Mouse (Mus musculus) neural tube, embryonic 13.5 days (tissue): ENCODE measurements around the gene Arfgap3. TPM values are rescaled to one million over a fixed set of nuclear protein-coding genes. Genes with fewer than 3 reads are reported as not detected.
"Not testable (repeated sequence)": the region's sequence is repeated elsewhere in the genome, so short reads cannot be mapped to it uniquely, and the experiment has no call there.

Experiments used
- ATAC-seq: fragments of 200-750 bp; cut with Nextera tagmentation; 2 replicates; pipeline ENCODE4 v1.8.0; 2017; ENCODE audit warnings: low read depth, mild to moderate bottlenecking, moderate TSS enrichment, moderate library complexity
- H3K27ac ChIP-seq: fragments of 300-500 bp; sonication (generic); replicated peaks from 2 replicates; pipeline ENCODE4 v1.5.1; 2015; ENCODE audit warnings: moderate library complexity, mild to moderate bottlenecking, inconsistent platforms
- H3K27me3 ChIP-seq: fragments of 300-500 bp; sonication (generic); 2 replicates; pipeline ENCODE4 v1.6.1; 2015; ENCODE audit warnings: mild to moderate bottlenecking, inconsistent platforms
- H3K36me3 ChIP-seq: fragments of 300-500 bp; sonication (generic); 2 replicates; pipeline ENCODE4 v1.6.1; 2015; ENCODE audit warnings: mild to moderate bottlenecking, inconsistent platforms
- H3K4me1 ChIP-seq: fragments of 300-500 bp; sonication (generic); replicated peaks from 2 replicates; pipeline ENCODE4 v1.6.1; 2015; ENCODE audit warnings: inconsistent platforms
- H3K4me2 ChIP-seq: fragments of 300-500 bp; sonication (generic); 2 replicates; pipeline ENCODE4 v1.6.1; 2015; ENCODE audit warnings: inconsistent platforms, mild to moderate bottlenecking, moderate library complexity
- H3K4me3 ChIP-seq: fragments of 300-500 bp; sonication (generic); 2 replicates; pipeline ENCODE4 v1.5.1; 2015; ENCODE audit warnings: mild to moderate bottlenecking, inconsistent platforms
- H3K9ac ChIP-seq: fragments of 300-500 bp; sonication (generic); 2 replicates; pipeline ENCODE4 v1.6.1; 2015; ENCODE audit warnings: moderate library complexity, mild to moderate bottlenecking, inconsistent platforms
- H3K9me3 ChIP-seq: fragments of 300-500 bp; sonication (generic); 2 replicates; pipeline ENCODE4 v1.6.1; 2016; ENCODE audit warnings: inconsistent platforms
- WGBS: fragments of 180-500 bp; shearing (Covaris S2); methylation state at CpG from one replicate; pipeline ENCODE4 v1.1.7; 2015; 5-methylcytosine and 5-hydroxymethylcytosine counted together
- polyA plus RNA-seq: library from polyadenylated mRNA; unstranded; fragments of >200 nt; fragmentation: Nextera tagmentation; extraction: Ambion mirVana; gene quantifications from 2 replicates; pipeline ENCODE4 v1.2.1, GENCODE M21; 2015

Gene Arfgap3
- polyA plus RNA-seq, 1 experiment from 2014 or later = 39.6 TPM

GRCm38 (mm10) chr15:83344157-83344556, 5.9 kb downstream of the Arfgap3 start:
- Histone ChIP-seq H3K9ac (no peak overlapping the region), H3K4me1 (peaks cover 21% of the 10 kb centered on the region), H3K4me2 (no peak overlapping the region), H3K4me3 (no peak overlapping the region), H3K27me3 (no peaks in the 10 kb centered on the region), H3K9me3 (no peaks in the 10 kb centered on the region), H3K36me3 (peaks cover 30% of the 10 kb centered on the region), H3K27ac (no peak overlapping the region)
- no peak for ATAC-seq
- WGBS = 35% methylated on average over 7 of the region's 7 CpGs

DNA sequence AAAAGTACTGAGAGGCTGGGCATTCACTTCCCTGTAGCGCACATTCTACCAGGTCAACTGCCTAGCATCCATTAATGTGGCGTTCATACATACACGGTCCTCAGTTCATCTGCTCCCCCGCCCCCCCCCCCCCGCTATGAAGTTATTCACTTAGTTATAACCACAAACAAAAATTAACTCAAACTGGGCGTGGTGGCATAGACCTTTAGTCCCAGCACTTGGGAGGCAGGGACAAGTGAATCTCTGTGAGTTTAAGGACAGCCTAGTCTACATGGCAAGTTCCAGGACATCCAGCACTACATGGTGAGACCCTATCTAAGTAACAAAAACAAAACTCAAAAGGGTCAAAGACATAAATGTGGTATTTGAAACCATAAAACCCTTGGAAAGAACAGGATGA, 11.1 kb downstream of the Arfgap3 start:
- peaks cover 59% of the 10 kb centered on the region for H3K36me3 ChIP-seq
- 0 out of 2 replicates have a peak, but pooled peaks cover 6% of the 10 kb centered on the region for H3K4me1 ChIP-seq
- H3K27ac ChIP-seq = no peak overlapping the region
- no peak for ATAC-seq
- WGBS = 83% methylated on average over 6 of the region's 6 CpGs
- no peak overlapping the region for H3K4me2 ChIP-seq
- H3K9ac ChIP-seq = no peak overlapping the region
- no peaks in the 10 kb centered on the region for H3K9me3 ChIP-seq
- H3K4me3 ChIP-seq = no peak overlapping the region
- H3K27me3 ChIP-seq = no peaks in the 10 kb centered on the region

DNA sequence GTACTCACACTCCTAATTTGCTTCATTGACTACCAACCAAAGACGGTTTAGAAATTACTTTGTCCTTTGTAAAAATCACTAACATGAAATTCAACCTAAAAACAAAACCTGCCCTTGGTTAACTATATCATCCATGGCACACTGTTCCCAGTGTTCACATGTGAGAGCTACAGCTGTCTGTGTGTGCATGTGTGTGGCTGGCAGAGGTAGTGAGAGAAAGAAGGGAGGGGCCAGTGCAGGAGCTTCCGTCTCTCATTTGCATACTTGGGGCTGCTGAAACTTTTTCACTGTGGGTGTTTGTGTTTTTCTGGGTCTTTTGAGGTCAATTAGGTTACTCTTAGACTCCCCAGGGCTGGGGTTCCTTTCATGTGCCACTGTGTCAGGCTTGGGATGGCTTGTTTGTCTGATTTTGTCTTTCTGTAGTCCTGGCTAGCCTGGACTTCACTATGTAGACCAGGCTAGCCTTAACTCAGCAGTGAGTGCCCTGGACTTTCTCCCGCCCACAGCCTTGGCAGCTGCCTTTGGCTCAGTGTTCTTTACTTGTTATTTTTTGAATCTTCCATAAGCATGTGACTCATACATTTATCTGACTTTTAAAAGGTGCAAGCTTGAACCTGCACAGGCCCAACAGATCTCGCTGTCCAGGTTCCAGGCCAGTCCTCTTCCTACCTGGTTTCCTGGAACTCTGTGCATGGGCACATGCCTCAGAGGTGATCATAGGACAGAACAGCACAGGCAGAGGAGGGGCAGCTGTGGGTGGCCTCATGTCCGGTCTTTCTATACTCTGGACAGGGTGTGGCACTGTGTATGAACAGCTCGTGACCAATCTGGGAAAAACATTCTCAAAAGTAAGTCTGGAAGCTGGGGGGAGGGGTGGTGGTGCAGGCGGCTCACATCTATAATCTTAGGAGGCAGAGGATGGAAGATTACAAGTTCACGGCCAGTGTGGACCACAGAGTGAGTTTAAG, 11.9 kb downstream of the Arfgap3 start:
- H3K27me3 ChIP-seq = no peaks in the 10 kb centered on the region
- H3K9me3 ChIP-seq = no peaks in the 10 kb centered on the region
- peaks cover 66% of the 10 kb centered on the region for H3K36me3 ChIP-seq
- no peak overlapping the region for H3K27ac ChIP-seq
- H3K4me3 ChIP-seq = no peak overlapping the region
- ATAC-seq = no peak
- no peak overlapping the region for H3K4me2 ChIP-seq
- 87% methylated on average over 8 of the region's 8 CpGs for WGBS
- H3K9ac ChIP-seq = no peak overlapping the region
- H3K4me1 ChIP-seq = 0 out of 2 replicates have a peak, but pooled peaks cover 9% of the 10 kb centered on the region

DNA sequence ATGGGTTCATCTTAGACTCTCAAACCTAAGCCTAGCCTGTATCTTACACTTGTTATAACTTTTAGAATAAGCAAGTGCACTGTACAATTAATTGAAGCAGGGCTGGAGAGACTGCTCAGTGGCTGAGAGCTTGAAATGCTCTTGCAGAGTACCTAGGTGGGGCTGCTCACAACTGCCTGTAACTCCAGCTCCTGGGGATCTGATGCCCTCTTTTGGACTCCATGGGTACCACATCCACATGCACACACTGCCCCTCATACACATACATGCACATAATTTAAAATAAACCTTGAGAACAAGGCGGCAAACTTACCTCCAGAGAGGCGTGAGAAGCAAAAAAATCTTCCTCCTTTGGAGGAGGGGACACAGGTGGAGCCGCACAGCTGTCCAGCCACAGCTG, 17.7 kb downstream of the Arfgap3 start:
- WGBS = 77% methylated on average over 3 of the region's 3 CpGs

DNA sequence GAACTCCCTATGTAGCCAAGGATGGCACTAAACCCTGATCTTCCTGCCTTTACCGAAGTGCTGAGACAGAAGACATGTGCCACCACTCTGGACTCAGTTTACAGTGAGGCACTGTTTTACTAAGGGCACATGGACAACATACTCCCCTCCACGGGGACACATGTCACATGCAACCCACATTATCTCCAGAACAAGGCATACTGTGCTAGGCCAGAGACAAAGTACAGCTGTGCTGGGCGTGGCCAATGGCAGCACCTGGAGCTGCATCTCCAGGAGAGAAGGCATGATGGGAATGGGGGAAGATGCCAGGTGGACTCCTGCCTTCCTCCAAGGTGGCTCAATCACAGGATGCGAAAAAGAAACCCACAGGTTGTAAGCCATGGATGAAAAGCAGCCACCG, 21.1 kb downstream of the Arfgap3 start:
- no peak overlapping the region for H3K4me3 ChIP-seq
- peaks cover 95% of the 10 kb centered on the region for H3K36me3 ChIP-seq
- ATAC-seq = no peak
- H3K27me3 ChIP-seq = no peaks in the 10 kb centered on the region
- no peak overlapping the region for H3K9ac ChIP-seq
- 88% methylated on average over 5 of the region's 5 CpGs for WGBS
- H3K9me3 ChIP-seq = no peaks in the 10 kb centered on the region
- no peak overlapping the region for H3K27ac ChIP-seq
- H3K4me2 ChIP-seq = no peak overlapping the region
- 0 out of 2 replicates have a peak, but pooled peaks cover 6% of the 10 kb centered on the region for H3K4me1 ChIP-seq

More for the DNA sequence above, 17.7 kb downstream of the Arfgap3 start:
- Histone ChIP-seq H3K4me2 (no peak overlapping the region), H3K27ac (no peak overlapping the region), H3K4me3 (no peak overlapping the region), H3K36me3 (peaks cover 91% of the 10 kb centered on the region), H3K9ac (no peak overlapping the region), H3K4me1 (0 out of 2 replicates have a peak, but pooled peaks cover 6% of the 10 kb centered on the region), H3K9me3 (no peaks in the 10 kb centered on the region), H3K27me3 (no peaks in the 10 kb centered on the region)
- no peak; the same call in 1 of the 2 replicates for ATAC-seq

DNA sequence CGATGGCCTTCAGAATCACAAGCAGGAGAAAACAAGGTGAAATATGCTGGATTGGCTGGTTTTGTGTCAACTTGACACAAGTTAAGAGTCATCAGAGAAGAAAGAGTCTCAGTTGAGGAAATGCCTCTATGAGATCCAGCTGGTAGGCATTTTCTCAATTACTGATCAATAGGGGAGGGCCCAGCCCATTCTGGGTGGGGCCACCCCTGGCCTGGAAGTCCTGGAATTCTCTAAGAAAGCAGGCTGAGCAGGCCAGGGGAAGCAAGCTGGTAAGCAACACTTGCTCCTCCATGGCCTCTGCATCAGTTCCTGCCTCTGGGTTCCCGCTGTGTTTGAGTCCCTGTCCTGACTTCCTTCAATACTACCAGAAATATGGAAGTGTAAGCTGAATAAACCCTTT, 27.0 kb downstream of the Arfgap3 start:
- Histone ChIP-seq H3K9ac (no peak overlapping the region), H3K36me3 (peaks cover 81% of the 10 kb centered on the region), H3K9me3 (no peaks in the 10 kb centered on the region), H3K4me1 (no peaks in the 10 kb centered on the region), H3K27me3 (no peaks in the 10 kb centered on the region), H3K4me2 (no peak overlapping the region), H3K27ac (no peak overlapping the region), H3K4me3 (no peak overlapping the region)
- WGBS = 98% methylated on average over 2 of the region's 2 CpGs
- ATAC-seq = no peak

GRCm38 (mm10) chr15:83314914-83315313, 35.1 kb downstream of the Arfgap3 start:
- ATAC-seq = no peak
- no peak overlapping the region for H3K9ac ChIP-seq
- H3K4me1 ChIP-seq = no peaks in the 10 kb centered on the region
- no peaks in the 10 kb centered on the region for H3K27me3 ChIP-seq
- H3K4me2 ChIP-seq = no peak overlapping the region
- H3K36me3 ChIP-seq = peaks cover 68% of the 10 kb centered on the region
- H3K4me3 ChIP-seq = no peak overlapping the region
- WGBS = 81% methylated on average over 1 of the region's 1 CpGs
- H3K27ac ChIP-seq = no peak overlapping the region
- no peaks in the 10 kb centered on the region for H3K9me3 ChIP-seq

GRCm38 (mm10) chr15:83309878-83310277, 40.2 kb downstream of the Arfgap3 start:
- Histone ChIP-seq H3K27ac (no peak overlapping the region), H3K9me3 (no peaks in the 10 kb centered on the region), H3K9ac (no peak overlapping the region), H3K27me3 (no peaks in the 10 kb centered on the region), H3K4me2 (no peak overlapping the region), H3K4me1 (no peaks in the 10 kb centered on the region), H3K4me3 (no peak overlapping the region), H3K36me3 (peaks cover 86% of the 10 kb centered on the region)
- ATAC-seq = no peak
- 93% methylated on average over 5 of the region's 5 CpGs for WGBS

DNA sequence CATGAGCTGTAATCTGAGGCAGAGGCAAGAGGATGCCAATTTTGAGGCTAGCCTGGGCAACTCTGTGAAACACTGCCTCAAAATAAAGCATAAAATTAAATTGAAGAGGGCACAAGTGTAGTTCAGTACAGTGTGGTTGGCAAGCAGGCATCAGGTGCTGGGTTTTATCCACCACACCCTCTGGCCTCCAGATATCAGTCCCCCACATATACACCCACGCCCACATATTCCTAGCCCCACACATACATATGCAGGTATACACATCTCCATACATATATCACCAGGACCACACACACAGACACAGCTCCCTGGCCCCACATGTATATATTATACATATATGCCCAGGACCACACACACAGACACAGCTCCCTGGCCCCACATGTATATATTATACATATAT, 41.3 kb downstream of the Arfgap3 start:
- H3K4me2 ChIP-seq, H3K4me1 ChIP-seq, H3K9ac ChIP-seq, H3K9me3 ChIP-seq, H3K27ac ChIP-seq, ATAC-seq, H3K4me3 ChIP-seq, H3K27me3 ChIP-seq: not testable (repeated sequence)
- peaks cover 87% of the 10 kb centered on the region for H3K36me3 ChIP-seq
- WGBS = 91% methylated on average over 1 of the region's 1 CpGs

- Histone ChIP-seq H3K9ac (no peak overlapping the region), H3K4me1 (no peaks in the 10 kb centered on the region), H3K27ac (no peak overlapping the region), H3K4me3 (no peak overlapping the region), H3K4me2 (no peak overlapping the region), H3K9me3 (no peaks in the 10 kb centered on the region), H3K36me3 (peaks cover 83% of the 10 kb centered on the region), H3K27me3 (no peaks in the 10 kb centered on the region)
- no peak for ATAC-seq
- 83% methylated on average over 12 of the region's 12 CpGs for WGBS
Observed at GRCm38 (mm10) chr15:83306181-83306580, 43.9 kb downstream of the Arfgap3 start.

GRCm38 (mm10) chr15:83305192-83305921, 44.7 kb downstream of the Arfgap3 start:
- 48% methylated on average over 12 of the region's 12 CpGs for WGBS
- no peak overlapping the region for H3K4me2 ChIP-seq
- H3K27ac ChIP-seq = no peak overlapping the region
- H3K9ac ChIP-seq = no peak overlapping the region
- H3K36me3 ChIP-seq = peaks cover 85% of the 10 kb centered on the region
- H3K9me3 ChIP-seq = no peaks in the 10 kb centered on the region
- H3K27me3 ChIP-seq = no peaks in the 10 kb centered on the region
- no peak overlapping the region for H3K4me3 ChIP-seq
- H3K4me1 ChIP-seq = no peaks in the 10 kb centered on the region
- no peak for ATAC-seq

DNA sequence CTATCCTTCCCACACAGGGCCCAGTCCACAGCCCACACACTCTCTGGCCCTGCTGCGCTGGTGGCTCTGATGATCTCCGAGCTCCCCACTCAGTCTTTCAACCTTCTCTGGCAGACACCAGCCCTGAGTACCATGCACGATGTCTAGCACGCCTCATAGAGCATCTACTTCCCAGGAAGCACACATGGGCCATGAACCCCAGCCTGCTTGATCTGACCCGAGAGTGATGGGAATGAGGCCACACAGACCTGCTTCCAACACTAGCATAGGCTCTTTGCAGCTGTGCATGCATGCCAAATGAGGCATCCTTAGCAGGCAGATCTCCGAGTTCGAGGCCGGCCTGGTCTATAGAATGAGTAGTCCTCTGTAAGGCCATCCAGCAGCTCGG, 45.2 kb downstream of the Arfgap3 start:
- peaks cover 85% of the 10 kb centered on the region for H3K36me3 ChIP-seq
- H3K27ac ChIP-seq = no peak overlapping the region
- H3K27me3 ChIP-seq = no peaks in the 10 kb centered on the region
- whole genome bisulfite sequencing = 81% methylated on average over 9 of the region's 9 CpGs
- no peak overlapping the region for H3K4me2 ChIP-seq
- H3K9me3 ChIP-seq = no peaks in the 10 kb centered on the region
- H3K9ac ChIP-seq = no peak overlapping the region
- ATAC-seq = no peak
- no peak overlapping the region for H3K4me3 ChIP-seq
- H3K4me1 ChIP-seq = no peaks in the 10 kb centered on the region
